Mouse (Mus musculus): ENCODE results near the gene Prkaa2.

The Prkaa2 gene

GRCm38 (mm10) chr4:105109199-105109989 is at the start of gene Prkaa2:
Prkaa2 (minus strand) TSS chr4:105109890.
- DNase-seq (ENCODE audit: low spot score in 2 of 2): peak; percentile 57 to 71

GRCm38 (mm10) chr4:105159531-105159870 is 49.8 kb upstream of the Prkaa2 start:
- no peak for DNase-seq (ENCODE audit: low spot score in 2 of 2)

- no peak for DNase-seq (ENCODE audit: low spot score in 2 of 2)
Measured at GRCm38 (mm10) chr4:105158651-105159530, 49.2 kb upstream of the Prkaa2 start.

GRCm38 (mm10) chr4:105158169-105158555 is 48.5 kb upstream of the Prkaa2 start:
- peak; percentile 51 to 66 for DNase-seq (ENCODE audit: low spot score in 2 of 2)

- peak; percentile 68 to 77 for DNase-seq (ENCODE audit: low spot score in 2 of 2)
Measured at GRCm38 (mm10) chr4:105157276-105158168, 47.8 kb upstream of the Prkaa2 start, which contains the start of gene Plpp3. Plpp3 (plus strand) TSS chr4:105157347.

GRCm38 (mm10) chr4:105156955-105157275 is 47.2 kb upstream of the Prkaa2 start:
- no peak for DNase-seq (ENCODE audit: low spot score in 2 of 2)

GRCm38 (mm10) chr4:105156281-105156680 is 46.6 kb upstream of the Prkaa2 start:
- no peak for DNase-seq (ENCODE audit: low spot score in 2 of 2)

GRCm38 (mm10) chr4:105153227-105153626 is 43.5 kb upstream of the Prkaa2 start:
- no peak for DNase-seq (ENCODE audit: low spot score in 2 of 2)

GRCm38 (mm10) chr4:105151911-105152690 is 42.4 kb upstream of the Prkaa2 start:
- peak; percentile 49 to 77 for DNase-seq (ENCODE audit: low spot score in 2 of 2)

- DNase-seq (ENCODE audit: low spot score in 2 of 2): no peak
Measured at GRCm38 (mm10) chr4:105149492-105149891, 39.8 kb upstream of the Prkaa2 start.

GRCm38 (mm10) chr4:105133350-105134050 is 23.8 kb upstream of the Prkaa2 start:
- no peak for DNase-seq (ENCODE audit: low spot score in 2 of 2)

- no peak for DNase-seq (ENCODE audit: low spot score in 2 of 2)
Measured at GRCm38 (mm10) chr4:105131756-105132314, 22.1 kb upstream of the Prkaa2 start.

- no peak for DNase-seq (ENCODE audit: low spot score in 2 of 2)
Measured at GRCm38 (mm10) chr4:105129212-105129611, 19.5 kb upstream of the Prkaa2 start.

GRCm38 (mm10) chr4:105122429-105122828 is 12.7 kb upstream of the Prkaa2 start:
- DNase-seq (ENCODE audit: low spot score in 2 of 2): peak in 1 of 2 experiments; percentile 29

- DNase-seq (ENCODE audit: low spot score in 2 of 2): no peak
Measured at GRCm38 (mm10) chr4:105121081-105121480, 11.4 kb upstream of the Prkaa2 start.

- no peak for DNase-seq (ENCODE audit: low spot score in 2 of 2)
Measured at GRCm38 (mm10) chr4:105113468-105113867, 3.8 kb upstream of the Prkaa2 start.

GRCm38 (mm10) chr4:105113042-105113441 is 3.4 kb upstream of the Prkaa2 start:
- DNase-seq (ENCODE audit: low spot score in 2 of 2): no peak

- no peak for DNase-seq (ENCODE audit: low spot score in 2 of 2)
Measured at GRCm38 (mm10) chr4:105111770-105112169, 2.1 kb upstream of the Prkaa2 start.

- DNase-seq (ENCODE audit: low spot score in 2 of 2): peak in 1 of 2 experiments; percentile 24
Measured at GRCm38 (mm10) chr4:105110684-105111035, 970 bp upstream of the Prkaa2 start.
